Mouse (Mus musculus) bone marrow, adult 2 months (tissue): Measurements from ENCODE around the gene Srcin1. TPM values are rescaled to one million over a fixed set of nuclear protein-coding genes. Genes with fewer than 3 reads are reported as not detected.
A peak's percentile ranks its signal among the peaks of the same experiment; 100 is the strongest.

Experiments used
- H3K27ac ChIP-seq: fragments of 200-500 bp; 2 replicates; pipeline ENCODE4 v1.5.1; 2012; ENCODE audit warnings: low read depth, mild to moderate bottlenecking, control low read depth, inconsistent platforms, low read length; ENCODE audit not compliant: control insufficient read depth, poor library complexity, insufficient read depth
- H3K4me1 ChIP-seq: fragments of 200-500 bp; 2 replicates; pipeline ENCODE4 v1.6.1; 2011; ENCODE audit warnings: low read length; ENCODE audit not compliant: control insufficient read depth, insufficient read depth
- H3K4me3 ChIP-seq: fragments of 200-500 bp; replicated peaks from 2 replicates; pipeline ENCODE3; 2011; ENCODE audit warnings: mild to moderate bottlenecking, low read depth, low read length, control low read depth; ENCODE audit not compliant: control insufficient read depth
- CTCF ChIP-seq: fragments of 200-500 bp; IDR thresholded peaks from 2 replicates; pipeline ENCODE4 v1.5.1; 2011; ENCODE audit warnings: low read length, control low read depth; ENCODE audit not compliant: control insufficient read depth, insufficient read depth
- POLR2A ChIP-seq: fragments of 200-500 bp; IDR thresholded peaks from 2 replicates; pipeline ENCODE4 v1.6.1; 2011; ENCODE audit warnings: low read depth, mild to moderate bottlenecking, control low read depth, low read length, borderline replicate concordance; ENCODE audit not compliant: control insufficient read depth
- WGBS: fragments of 180-500 bp; shearing (Covaris S2); methylation state at CpG from one replicate; pipeline ENCODE4 v1.1.7; 2018; 5-methylcytosine and 5-hydroxymethylcytosine counted together
- polyA plus RNA-seq: library from polyadenylated mRNA; stranded (reverse); fragments of >200 nt; gene quantifications from 2 replicates; pipeline ENCODE4 v1.2.4, GENCODE M21; 2011; ENCODE audit warnings: low replicate concordance; ENCODE audit not compliant: missing spikeins, insufficient read depth, insufficient read length

Gene Srcin1
- polyA plus RNA-seq, 1 experiment: 0.57 TPM

DNA sequence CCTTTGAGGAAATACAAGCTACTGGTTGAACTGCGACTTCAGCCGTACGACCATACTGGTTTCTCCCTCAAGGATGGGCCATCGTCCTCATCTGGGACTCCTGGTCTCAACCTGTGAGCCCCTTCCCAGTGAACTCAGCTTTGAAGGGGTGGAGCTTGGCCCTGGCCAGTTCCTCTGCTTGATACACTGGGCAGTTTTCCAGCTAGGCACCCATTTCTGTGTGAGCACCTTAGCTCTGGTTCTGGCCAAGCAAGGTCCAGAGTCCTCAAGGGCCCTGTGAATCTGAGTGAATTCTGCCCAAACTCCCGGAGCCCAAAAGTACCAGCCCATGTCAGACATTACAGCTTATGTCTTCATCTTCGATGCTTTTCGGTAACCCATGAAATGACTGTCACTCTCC lies 55.4 kb downstream of the Srcin1 start:
- Histone ChIP-seq H3K4me3 (no peak overlapping the region), H3K27ac (no peak overlapping the region), H3K4me1 (no peaks in the 10 kb centered on the region)
- no peak for TF ChIP-seq POLR2A
- TF ChIP-seq CTCF: no peak
- WGBS: 87% methylated on average over 7 of the region's 7 CpGs

DNA sequence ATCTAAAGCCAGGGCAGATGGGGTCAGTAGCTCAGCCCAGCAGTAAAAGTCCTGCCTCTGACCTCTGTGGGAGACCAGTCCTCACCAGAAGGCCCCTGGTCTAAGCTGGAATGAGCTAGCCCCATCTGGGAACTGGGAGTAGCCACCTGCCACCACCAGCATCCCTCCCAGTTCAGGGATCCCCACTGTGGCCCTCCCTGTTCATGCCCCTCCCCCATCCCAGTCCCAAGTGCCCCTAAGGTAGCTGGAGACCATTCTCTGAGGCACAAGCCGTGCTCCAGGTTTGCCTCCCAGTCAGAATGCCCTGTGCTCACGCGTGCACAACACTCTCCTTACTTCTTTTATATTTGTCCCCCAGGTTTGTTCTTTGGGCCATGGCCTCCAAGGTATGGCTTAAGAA lies 62.9 kb downstream of the Srcin1 start:
- peaks cover 3% of the 10 kb centered on the region; the same call in 1 of the 2 replicates for H3K4me1 ChIP-seq
- 92% methylated on average over 3 of the region's 3 CpGs for WGBS
- no peak for TF ChIP-seq POLR2A
- TF ChIP-seq CTCF: no peak
- H3K4me3 ChIP-seq: no peak overlapping the region
- no peak overlapping the region for H3K27ac ChIP-seq

DNA sequence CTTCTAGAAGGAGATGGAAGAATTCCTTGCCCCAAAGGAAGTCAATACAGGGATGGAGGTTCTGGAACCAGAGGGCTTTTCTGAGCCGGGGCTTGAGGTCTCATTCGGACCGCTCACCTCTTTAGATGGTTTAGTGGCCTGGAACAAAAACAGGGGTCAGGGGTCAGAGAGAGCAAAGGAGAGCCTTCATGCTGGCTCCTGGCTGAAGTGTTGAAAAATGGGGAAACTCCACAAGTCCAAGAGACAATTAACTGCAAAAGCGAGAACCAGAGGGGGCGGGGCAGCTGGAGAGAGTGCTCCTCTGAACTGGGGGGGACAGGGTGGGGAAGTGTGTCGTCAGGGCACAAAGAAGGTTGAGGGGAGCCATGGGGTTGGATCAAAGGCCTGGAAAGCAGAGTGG lies 63.5 kb downstream of the Srcin1 start:
- TF ChIP-seq POLR2A (no peak), CTCF (no peak)
- Histone ChIP-seq H3K4me3 (no peak overlapping the region), H3K4me1 (peaks cover 3% of the 10 kb centered on the region; the same call in 1 of the 2 replicates), H3K27ac (no peak overlapping the region)
- WGBS: 62% methylated on average over 6 of the region's 6 CpGs

DNA sequence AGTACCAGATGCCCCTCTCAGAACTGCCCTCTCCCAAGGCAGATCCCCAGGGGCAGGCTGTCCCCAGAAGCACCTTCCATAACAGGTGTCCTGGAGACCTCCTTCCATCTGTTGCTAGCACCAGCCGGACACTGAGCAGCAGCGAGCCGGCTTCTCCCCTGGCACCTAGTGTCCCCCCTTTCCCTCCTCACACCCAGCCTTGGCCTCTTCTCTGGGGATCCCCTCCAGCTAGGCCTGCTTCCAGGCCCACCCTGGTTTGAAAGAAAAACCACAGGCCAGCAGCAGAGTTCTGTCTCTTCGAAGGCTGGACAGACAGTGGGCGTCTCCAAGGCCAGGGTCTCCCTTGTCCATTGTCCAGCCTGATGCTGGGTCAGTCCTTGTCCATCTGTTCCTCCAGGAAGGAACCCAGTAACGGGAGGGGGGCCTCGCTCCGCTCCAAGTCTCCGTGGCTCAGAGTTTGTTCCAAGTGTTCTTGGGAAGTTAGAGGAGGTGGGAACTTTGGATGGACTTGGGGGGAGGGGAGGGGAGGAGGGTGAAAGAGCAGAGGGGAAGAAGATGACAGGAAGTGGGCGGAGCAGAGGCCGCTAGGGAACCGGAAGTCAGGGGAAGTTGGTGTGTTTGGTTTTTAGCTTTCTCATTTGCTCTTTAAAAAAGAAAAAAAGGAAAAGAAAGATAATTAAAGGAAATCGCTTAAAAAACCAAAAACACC lies 64.2 kb downstream of the Srcin1 start:
- TF ChIP-seq CTCF: no peak
- TF ChIP-seq POLR2A: no peak
- 27% methylated on average over 13 of the region's 13 CpGs for WGBS
- peak overlapping the region; percentile 38 for H3K4me3 ChIP-seq
- peaks cover 3% of the 10 kb centered on the region; the same call in 1 of the 2 replicates for H3K4me1 ChIP-seq
- H3K27ac ChIP-seq: peak overlapping the region; percentile 62

DNA sequence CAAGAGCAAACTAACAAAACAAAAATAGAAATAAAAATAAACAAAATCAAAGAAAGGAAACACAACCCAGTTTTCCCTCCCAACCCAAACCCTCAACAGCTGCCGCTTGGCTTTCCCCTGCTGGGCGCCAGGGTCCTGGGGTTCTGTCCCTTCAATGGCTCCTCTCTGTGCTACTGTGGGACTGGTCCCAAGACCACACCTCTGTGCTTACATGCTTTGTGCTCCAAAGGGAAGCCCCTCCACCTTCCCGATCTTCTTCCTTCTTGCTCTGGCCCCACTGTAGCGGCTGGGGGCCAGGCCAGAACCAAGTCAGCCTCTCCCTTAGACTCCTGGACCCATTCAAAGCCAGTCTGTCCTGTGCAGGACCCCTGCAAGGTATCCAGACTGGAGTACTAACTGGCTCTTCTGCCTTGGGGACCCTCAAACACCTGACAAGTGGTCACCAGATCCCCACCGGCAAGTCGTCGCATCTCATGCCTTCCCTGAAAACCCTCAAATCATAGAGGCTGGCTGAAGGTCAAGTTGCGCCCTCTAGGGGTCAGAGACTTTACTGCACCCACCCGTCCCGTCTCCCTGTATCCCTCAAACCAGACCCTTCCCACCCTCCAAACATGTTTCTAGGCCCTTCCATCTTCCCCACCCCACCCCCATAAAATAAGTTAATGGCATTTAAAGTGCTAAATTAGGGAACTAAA lies 64.9 kb downstream of the Srcin1 start:
- 35% methylated on average over 10 of the region's 10 CpGs for WGBS
- TF ChIP-seq POLR2A (no peak), CTCF (peak; percentile 83)
- no peak overlapping the region for H3K4me3 ChIP-seq
- H3K27ac ChIP-seq: peak overlapping the region; percentile 25
- H3K4me1 ChIP-seq: peaks cover 3% of the 10 kb centered on the region; the same call in 1 of the 2 replicates

DNA sequence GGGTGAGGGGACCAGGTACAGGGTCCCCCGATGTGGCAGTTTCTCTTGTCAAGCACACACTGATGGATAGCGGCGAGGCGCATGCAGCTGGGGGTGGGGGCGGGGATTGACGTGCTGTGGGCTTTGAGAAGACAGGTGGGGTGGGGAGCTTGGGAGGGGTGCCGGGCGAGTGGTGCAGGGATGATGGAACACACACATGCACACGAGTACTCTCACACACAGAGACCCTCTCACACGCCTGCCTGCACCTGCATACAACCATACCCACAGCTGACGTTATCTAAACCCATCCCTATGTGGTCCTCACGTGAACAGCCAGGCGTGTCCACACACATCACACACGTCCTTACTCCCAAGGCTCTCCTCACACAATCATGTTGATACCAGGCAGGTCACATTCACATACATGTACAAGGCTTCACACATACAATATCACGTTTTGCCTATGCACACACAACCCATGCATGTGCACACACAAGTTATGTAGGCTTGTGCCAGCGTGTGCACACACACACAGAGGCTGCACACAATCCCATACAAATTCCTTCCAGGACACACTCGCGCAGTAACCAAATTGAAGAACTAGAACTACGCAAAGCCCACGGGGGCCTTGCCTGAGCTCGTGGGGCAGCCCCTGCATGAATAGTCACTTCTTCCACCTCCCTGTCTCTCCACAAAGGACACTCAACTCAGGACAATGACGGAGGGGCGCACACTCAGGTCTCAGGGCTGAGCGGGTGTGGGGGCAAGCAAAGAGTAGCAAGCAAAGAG lies 66.1 kb downstream of the Srcin1 start:
- Histone ChIP-seq H3K4me3 (no peak overlapping the region), H3K27ac (no peak overlapping the region), H3K4me1 (peaks cover 3% of the 10 kb centered on the region; the same call in 1 of the 2 replicates)
- WGBS: 78% methylated on average over 24 of the region's 24 CpGs
- TF ChIP-seq POLR2A: no peak
- no peak for TF ChIP-seq CTCF

DNA sequence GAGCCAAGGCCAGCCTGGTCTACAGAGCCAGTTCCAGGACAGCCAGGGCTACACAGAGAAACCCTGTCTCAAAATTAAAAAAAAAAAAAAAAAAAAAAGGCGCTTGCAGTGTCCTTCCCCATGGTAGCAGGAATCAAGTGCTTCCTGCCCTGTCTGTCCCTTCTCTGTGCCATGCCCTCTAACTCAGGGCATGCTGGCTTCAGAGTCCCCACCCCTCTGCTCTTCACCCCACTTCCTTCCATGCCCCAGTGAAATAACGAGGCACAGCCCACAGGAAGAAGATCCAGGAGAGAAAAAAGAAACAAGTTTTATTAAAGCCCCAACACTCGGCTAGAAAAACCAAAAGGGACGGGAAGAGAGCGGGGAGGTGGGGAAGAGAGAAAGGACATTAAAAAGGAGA lies 66.9 kb downstream of the Srcin1 start:
- TF ChIP-seq CTCF (no peak), POLR2A (no peak)
- no peak overlapping the region for H3K4me3 ChIP-seq
- no peak overlapping the region for H3K27ac ChIP-seq
- WGBS: 14% methylated on average over 5 of the region's 5 CpGs
- peaks cover 3% of the 10 kb centered on the region; the same call in 1 of the 2 replicates for H3K4me1 ChIP-seq

DNA sequence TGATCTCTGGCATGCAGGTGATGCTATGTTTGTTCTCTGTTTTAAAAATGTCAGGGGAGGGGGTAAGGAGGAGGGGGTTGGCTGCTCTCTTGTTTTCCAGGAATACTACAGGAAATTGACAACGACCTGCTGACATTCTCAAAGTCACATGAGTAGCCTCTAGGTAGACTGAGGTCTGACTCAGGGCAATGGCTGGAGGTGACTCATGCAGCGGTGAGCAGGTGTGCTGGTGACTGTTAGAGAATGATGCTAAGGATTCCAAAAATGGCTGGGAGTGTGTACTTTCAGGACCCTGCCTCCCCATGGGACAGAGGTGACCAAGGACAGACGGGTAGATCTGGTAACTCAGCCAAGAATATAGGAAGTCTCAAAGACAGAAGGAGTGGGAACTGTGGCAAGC lies 67.8 kb downstream of the Srcin1 start:
- H3K4me3 ChIP-seq: no peak overlapping the region
- peaks cover 3% of the 10 kb centered on the region; the same call in 1 of the 2 replicates for H3K4me1 ChIP-seq
- WGBS: 51% methylated on average over 3 of the region's 3 CpGs
- no peak overlapping the region for H3K27ac ChIP-seq
- no peak for TF ChIP-seq POLR2A
- TF ChIP-seq CTCF: no peak
